Mouse (Mus musculus): Measurements from ENCODE around the gene Stx5a.

Stx5a gene

DNA sequence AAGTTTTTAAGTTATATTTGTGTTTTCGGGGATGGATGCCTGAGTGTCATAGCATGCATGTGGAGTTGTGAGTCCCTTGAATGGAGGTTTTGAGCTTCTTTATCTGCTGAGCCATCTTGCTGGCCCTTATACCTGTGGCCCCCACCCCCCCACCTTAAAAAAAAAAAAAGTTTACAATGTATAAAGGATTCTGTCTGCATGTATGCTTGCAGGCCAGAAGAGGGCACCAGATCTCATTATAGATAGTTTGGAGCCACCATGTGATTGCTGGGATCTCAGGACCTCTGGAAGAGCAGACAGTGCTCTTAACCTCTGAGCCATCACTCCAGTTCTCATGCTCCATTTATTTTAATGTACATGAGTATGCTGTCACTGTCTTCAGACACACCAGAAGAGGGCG is 6.2 kb downstream of the Stx5a start:
- no peak for DNase-seq

DNA sequence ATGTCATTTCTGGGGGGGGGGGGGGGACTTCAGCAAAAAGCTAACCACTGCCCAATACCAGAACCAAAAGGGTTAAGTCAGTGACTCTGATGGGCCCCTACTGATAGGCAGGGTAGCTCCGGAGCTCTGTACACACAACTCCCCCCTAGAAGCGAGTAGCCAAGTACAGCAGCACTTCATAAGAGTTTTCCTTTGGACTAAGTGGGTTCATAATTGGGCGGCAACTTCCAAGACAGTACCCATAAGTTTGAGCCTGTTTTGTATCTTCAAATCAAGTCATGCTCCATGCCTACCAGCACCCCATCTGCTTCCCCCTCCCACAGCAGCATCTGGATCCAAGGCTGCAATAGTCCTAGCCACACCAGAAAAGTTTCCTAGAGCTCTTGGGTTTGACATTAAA is 14.4 kb downstream of the Stx5a start:
- no peak for DNase-seq

DNA sequence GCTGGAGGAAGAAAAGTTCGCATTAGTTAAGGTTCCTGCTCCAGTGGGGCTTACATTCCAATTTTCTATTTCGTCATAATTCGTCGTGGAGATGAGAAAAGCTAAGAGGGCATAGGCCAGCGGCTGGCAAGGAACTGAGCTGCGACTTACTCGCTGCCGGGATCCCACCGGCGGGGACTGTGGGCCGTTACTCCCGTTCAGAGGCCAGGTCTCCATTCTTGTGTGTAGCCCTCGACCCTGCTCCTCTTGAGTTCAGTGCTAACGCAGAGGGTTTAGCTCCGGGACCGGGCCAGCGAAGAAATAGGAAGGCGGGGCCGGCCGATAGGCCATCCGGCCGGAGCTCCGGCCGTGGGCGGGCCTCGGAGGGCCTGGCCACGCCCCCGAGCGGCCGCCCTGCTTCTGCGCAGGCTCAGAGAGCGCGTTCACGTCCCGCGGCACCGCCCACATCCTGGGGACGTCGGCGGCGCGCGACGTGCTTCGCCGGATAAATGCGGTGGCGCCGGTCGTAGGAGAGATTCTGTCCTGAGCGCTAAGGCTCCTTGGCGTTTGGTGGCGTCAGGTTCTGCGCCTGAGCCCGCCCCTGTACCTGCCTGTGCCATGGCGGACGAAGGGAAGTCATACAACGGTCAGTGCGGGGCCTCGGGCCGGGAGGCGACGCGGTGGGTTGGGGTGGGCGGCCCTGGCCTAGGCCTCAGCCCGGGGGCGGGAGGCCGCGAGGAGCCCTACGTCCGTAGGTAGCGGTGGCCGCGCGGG is 15.6 kb downstream of the Stx5a start, which contains the start of gene Nxf1:
Gene Nxf1, plus strand, starts transcription at position 439 of the 753 bp plus-strand sequence.
- DNase-seq: peak; percentile 94 to 95

DNA sequence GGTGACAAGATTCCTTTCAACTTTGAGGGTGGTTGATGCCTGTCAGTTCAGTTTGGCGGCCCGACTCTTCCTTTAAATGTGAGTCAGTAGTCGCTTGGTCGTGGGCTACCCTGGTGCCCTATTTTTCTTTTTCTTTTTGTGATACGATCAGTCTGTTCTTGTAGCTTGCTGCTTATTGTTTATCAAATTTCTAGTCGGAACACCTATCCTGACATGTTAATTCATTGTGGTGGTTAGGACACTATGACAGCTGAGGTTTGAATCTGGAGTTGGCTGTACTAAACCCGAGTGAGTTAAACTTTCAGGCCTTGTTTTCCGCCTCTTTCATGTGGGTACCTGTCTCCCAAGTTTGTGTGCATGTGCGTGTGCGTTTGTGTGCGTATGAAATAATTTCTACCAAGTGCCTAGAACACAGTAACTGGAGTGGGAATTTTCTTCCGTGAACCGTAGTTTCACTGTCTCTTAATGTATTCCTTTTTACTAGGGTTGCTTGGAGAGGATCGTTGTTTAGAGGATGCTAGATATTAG is 16.3 kb downstream of the Stx5a start:
- no peak for DNase-seq

DNA sequence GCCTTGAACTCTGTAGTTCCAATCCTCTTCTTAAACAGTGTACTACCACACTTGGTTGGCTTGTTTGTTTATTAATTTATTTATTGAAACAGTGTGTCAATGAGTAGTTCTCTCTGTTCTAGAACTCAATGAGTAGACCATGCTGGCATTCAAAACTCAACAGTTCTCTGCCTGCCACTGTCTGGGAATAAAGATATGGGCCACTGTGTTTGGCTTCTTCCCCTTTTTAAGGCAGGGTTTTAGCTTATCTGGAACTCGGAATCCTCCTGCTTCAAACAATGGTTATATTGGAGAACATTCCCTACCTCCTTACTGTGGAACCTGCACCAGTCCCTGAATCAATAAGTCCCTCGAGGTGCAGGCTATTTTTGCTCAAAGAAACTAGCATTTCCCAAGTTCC is 17.7 kb downstream of the Stx5a start:
- DNase-seq: no peak

DNA sequence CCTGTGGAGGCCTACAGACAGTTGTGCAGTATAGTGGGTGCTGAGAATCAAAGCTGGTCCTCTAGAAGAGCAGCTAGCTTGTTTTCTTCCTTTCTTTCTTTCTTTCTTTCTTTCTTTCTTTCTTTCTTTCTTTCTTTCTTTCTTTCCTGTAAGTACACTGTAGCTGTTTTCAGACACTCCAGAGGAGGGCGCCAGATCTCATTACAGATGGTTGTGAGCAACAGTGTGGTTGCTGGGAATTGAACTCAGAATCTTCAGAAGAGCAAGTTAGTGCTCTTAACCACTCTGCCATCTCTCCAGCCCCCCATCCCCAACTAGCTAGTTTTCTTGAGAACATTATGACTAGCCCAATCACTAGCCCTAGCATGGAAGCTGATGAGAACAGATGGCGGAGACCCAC is 19.5 kb downstream of the Stx5a start:
- peak; percentile 40 to 48 for DNase-seq

DNA sequence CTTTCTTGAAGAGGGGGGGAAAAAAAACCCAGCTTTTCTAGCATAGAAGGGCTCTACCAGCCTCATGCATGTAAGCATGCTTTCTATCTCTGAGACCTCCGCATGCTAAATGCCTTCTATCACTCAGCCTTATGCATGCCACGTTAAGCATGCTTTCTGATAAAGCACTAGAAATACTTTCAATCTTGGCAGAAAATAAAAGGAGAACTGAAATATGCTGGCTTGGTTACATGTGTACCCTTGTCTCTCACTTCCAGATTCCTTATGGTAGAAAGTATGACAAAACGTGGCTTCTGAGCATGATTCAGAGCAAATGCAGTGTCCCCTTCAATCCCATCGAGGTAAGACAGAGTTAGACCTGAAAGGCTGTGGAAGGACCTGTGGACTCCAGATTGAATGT is 22.1 kb downstream of the Stx5a start:
- DNase-seq: no peak

DNA sequence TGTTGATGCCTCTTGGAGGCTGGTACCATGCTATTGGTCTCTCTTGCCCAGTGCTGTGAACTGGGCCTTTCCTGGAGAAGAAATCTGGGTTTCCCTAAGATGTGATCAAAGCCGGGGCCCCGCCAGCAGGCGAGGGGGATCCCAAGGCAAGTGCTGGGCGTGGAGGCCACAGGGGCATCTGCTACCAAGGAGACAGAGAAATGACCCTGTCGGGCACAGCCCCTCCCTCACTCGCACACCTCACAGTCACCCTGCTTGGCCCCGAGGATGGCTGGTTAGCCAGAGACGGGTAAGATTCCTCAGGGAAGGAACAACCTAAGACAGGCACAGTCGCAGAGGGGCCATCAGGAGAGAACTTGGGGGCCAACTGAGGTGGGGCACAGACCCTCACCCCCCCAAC is 24.3 kb downstream of the Stx5a start:
- DNase-seq: no peak

DNA sequence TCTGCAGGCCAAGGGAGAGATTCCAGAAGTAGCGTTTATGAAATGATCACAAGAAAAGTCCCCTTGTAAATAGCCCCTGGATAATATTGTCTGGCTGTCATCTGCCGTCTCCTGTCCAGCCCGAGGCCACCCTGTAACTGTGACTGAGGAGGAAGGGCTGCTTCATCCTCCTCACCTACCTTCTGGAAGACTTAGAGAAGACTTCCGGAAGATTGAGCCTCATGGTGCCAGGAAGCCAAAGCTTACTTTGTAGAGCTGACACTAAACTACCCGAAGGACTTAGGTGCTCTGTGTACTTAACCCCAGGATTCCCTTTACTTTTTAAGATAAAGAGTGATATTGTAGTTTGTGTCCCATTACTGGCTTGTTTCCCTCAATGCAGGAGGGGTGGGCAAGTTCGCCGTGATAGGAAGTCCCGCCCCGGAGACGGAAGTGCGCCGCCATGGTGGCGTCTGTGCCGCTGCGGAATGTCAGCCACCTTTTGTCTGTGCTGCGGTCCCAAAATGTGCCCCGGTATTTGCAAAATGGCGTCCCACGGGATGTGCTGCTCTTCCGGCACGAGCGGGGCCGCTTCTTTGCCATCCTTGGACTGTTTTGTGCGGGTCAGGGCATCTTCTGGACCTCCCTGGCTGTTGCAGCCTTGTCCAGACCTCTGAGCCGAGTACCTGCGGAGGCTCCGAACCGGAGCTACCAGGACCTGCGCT is 29.5 kb downstream of the Stx5a start, which contains the start of gene Tmem223:
Gene Tmem223, plus strand, starts transcription at position 430 of the 704 bp plus-strand sequence.
- peak; percentile 88 to 89 for DNase-seq

DNA sequence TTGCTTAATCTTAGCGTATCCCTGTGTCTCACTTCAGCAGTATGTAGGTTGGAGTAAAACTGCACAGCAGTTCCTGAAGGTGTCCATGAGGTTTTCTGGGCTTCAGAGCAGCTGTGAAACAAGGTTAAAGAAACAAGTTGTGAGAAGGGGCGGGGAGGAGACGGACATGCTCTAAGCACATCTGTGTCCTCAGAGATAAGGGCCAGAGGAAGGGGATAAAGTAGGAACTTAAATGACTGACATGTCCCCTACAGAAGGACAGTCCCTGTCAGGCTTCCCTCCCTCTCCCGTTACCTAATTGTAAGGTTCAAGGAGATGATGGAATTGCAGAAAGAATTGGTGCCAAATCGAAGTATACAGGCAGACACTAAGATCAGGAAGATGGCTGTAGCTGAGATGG is 31.8 kb downstream of the Stx5a start:
- no peak for DNase-seq

DNA sequence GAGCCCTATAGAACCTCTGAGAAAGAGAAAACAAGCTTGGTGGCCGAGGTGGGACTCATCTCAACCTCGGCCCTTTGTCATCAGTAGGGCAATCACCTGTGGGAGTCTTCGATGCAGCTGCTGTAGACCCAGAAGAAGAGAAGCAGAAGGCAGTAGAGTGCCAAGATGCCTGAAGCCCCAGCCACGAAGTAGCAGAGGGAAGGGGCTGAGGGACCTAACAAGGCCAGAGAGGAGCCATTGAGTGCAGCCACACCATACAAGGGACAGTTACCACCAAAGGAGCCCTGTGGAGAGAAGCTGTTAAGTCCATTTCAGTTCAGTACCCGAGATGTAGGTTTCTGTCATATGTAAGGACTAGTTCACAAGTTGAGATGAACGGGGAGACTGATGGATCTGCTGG is 32.2 kb downstream of the Stx5a start:
- DNase-seq: no peak

DNA sequence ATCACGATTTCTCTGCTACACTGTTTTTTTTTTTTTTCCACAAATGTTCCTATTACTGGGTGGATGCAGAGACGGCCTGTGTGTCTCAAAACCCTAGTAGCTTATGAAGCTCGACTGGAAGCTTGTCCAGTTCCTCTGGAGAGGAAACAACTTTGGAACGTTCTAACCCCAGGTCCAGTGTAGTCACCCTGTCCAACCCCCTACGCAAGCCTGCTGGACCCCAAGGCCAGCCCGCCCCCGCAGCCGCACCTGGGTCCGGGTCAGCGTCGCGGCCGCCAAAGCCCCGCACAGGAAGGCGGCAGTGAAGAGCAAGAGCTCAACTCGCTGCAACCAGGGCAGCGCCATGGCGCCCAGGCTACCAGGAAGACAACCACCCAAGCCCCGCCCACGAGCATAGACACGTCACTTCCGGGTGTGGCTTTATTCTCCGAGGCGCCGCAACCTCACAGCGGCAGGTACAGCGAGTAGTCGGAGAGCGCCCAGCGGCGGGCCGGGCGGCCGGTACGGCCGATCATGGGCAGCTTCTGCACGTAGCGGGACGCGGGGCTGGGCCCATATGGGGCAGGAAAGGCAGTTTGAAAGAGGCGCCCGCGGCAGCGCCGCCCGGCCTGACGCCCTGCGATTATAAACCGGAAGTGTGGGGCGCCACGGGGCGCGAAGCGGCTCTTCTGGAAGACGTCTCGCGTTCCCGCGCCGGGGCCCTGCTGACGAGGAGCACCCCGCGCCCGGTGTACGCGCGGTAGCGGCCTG is 33.0 kb downstream of the Stx5a start, which contains the start of gene Tmem179b:
Gene Tmem179b, minus strand, starts transcription at position 382 of the 750 bp plus-strand sequence.
- DNase-seq: peak; percentile 99

DNA sequence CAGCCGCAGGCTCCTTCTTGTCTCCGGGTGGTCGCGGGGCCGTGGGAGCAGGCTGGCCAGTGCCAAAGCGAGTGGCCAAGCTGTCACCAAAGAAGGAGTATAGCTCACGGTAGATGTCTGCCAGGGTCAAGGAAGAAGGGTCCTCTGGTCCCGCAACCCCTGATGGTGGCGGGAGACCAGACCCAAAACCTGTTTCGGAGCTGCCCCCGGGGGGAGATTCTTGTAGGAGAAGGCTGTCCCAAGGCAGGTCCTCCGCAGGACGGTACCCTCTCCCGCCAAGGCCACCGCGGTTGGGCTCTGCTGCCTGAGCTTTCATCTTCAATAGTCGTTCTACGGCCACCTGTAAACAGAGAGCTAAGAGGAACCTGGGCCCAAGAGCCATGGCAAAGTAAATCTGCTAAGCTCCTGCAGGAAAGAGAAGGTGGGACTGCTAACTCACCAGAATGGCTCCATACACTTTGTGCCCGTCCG is 33.8 kb downstream of the Stx5a start:
- no peak for DNase-seq

DNA sequence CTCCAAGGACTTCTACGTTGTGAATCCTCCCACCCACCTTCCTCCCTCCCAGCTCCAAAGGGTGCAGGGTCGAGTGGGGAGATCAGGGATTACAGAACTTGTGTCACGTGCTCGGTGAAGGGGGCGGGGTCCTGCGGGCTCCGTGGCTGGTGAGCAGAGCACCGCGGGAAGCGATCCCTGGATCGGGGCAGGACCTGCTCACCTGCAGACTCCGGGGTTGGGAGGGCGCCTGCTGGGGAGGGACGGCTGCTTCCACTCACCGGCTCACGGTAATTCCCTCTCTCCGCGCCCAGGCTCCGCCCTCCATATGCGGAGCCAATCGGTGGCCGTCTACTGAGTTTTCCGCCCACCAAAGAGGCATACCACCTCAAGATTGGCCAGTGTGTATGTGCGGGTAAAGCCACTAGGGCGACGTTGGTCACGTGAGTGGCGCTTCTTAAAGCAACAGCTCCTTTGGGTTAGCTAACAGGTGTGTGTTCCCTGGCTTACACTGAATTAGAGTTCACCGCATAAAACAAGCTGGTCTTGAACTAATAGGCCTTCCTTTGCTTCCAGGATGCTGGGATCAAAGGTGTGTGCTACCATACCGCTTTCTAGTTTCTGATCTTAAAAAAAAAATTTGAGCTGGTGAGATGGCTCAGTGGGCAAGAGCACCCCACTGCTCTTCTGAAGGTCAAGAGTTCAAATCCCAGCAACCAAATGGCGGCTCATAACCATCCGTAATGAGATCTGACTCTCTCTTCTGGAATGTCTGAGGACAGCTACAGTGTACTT is 45.0 kb downstream of the Stx5a start, which contains the start of gene Taf6l:
Gene Taf6l, minus strand, starts transcription at position 410 of the 774 bp plus-strand sequence.
- DNase-seq: peak; percentile 86 to 90

DNA sequence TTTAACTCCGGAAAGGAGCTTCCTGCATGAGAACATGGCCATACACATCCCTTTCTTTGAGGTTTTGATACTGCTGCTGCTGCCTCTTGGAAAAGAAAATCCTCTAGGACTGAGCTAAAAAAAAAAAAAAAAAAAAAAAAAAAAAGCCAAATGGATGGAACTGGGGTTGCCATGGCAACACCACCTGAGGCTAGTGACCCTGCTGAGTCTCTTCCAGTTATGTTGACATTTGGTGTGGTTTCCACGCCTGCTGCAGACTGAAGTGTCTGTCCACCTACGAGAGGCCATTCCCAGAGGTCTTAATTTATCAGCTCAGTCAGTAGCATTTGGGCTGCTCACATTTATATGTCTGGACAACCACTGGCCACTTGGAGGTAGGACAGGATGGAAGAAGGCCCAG is 47.3 kb downstream of the Stx5a start:
- DNase-seq: no peak

DNA sequence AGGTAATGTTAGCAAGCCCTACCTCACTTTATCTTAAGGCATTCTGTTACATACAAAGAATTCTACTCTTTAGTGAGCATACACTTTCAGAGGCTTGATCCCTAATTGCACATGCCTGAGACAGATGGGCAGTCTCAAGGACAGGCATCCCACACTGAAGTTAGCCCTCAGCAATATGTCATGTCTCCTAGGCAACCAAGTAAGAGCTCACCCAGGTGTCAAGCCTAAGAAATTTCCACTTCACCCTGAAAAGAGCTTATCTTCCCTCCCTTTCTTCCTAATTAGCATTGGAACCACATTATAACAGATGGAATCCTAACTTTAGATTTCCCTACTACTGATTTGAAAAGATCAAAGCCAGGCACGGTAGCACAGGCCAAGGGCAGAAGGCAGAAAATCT is 48.0 kb downstream of the Stx5a start:
- DNase-seq: no peak

DNA sequence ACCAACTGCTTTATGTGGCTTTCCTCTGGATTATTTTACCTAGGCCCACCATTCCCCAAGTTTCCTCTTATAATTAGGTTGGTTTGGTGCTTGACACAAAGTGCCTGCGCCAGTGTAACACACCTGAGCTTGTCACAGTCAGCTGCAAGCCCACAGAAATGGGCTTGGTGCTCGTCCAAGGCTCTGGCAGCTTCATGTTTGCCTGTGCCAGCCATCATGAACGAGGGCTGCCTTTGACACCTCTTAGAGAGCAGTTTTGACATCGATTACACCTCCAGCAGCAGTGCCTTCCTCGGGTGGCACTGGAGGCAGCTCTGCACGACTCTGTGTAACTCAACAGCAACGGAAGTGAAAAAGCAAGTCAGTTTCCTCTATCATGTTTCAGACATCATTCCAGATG is 49.0 kb downstream of the Stx5a start:
- DNase-seq: no peak

DNA sequence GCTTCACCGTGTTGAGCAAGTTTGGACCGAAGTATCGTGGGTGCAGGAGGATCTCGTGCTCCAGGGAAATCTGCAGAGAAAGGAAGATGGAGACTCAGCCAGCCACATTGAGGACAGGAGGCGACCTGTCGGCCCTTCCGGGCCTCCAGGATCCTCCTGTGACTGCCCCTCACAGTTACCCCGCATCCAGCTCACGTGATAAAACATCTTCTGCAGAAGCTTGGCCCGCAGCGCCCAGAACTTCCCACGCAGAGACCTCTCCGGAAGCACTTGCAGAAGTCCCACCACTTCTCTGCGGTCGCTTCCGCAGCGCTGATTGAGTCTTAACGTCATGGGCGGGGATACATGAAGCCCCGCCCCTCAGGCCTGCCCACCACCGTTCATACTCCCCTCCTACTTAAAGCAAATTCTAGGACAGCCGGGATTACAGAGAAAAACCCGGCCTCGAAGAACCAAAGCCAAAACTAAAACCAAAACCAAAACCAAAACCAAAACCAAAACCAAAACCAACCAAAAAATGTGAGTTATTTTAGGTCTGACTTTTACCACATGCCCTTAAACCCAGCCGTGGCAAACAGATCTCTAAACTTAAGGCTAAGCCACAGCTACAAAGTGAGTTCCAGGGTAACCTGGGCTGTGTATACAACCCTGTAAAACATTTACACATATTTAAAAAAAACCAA is 57.2 kb downstream of the Stx5a start, which contains the start of gene Polr2g:
Gene Polr2g, minus strand, starts transcription at position 314 of the 683 bp plus-strand sequence.
- DNase-seq: peak; percentile 89 to 91

DNA sequence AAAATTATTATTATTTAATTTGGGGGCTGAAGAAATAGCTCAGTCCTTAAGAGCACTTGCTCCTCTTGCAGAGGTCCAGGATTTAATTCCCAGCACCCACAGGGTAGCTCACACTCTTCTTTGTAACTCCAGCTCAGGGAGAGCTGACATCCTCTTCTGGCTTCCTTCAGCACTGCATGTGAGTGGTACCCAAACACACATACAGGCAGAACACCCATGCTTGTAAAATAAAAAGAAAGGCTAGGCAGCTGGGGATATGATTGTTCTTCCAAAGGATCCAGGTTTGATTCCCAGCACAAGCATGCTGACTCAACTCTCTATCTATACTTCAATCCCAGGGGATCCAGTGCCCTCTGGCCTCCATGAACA is 57.7 kb downstream of the Stx5a start:
- DNase-seq: no peak

DNA sequence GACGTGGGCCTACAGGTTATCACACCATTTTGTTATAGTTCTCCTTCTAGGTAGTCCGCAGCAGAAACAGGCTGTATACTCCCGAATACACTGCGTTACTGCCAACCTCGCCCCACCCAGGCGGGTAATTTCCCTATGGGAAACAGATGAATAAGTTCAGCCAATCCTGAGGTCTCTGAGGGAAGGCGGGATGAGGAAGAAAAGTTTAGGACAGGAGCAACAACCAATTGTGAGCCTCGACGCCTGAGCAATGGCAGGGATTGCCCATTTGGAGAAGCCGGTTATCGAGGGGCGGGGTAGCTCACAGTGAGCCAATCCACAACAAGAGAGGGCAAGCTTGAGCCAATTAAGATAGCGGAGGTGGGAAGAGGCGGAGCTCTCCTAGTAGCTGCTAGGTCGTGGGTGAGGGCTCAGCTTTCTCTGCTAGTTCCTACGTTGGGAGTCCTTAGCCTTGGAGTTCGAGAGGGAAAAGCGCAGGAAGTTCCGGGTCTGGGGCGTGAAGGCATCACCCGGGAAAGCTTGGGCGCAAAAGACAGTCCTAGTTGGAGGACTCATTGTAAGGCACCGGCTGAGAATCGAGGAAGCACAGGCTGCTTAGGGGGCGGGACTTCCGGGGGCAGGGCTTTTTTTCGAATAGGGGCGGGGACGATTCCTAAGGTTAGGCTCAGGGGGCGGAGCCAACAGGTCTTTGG is 61.1 kb downstream of the Stx5a start, which contains the start of gene Zbtb3:
Gene Zbtb3, plus strand, starts transcription at position 426 of the 692 bp plus-strand sequence.
- DNase-seq: peak; percentile 88 to 91
